Mouse (Mus musculus) thymus, adult 18-20 months (tissue): ENCODE results near the gene Camkv.

ENCODE experiments used
- DNase-seq, 2 experiments: peaks; one replicate each; pipeline ENCODE4 v3.0.0; 2022; ENCODE audit warnings: mixed read lengths in 2 of 2

Gene Camkv

DNA sequence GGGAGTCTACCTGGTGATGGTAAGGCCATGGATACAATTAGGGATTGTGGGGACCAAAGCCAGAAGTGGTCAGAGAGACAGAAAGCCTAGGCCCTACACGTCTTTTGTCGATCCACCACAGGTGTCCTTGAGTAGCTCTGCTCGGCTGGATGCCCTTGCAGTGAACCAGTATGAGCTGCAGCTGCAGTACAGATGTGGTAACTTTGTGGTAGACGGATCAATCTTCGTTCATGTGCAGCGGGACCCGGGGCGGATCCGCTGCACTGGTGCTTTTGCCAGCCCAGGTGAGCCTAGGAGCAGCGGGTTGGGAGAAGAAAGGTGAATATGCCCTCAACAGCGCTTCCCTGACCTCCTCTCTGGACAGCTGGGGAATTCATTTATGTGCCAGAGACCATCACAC is 57.5 kb downstream of the Camkv start:
- DNase-seq: no peak

DNA sequence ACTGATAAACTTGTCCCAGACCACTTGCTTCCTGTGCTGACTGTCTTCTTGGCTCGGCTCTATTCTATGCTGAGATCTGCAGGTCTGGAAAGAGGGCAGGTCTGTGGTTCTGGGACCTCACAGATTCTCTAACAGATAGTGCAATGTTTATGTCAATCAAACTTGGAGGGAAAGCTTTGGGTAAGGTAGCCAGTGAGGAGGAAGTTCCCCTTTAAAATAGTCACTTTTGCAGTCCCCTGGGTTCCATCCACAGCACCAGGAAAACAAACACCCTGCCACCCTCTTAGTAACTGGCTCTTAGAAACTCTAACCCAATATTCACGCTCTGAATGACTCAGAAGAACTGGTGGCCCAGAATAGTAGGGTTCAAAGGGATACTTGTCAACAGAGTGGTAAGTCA is 59.0 kb downstream of the Camkv start:
- DNase-seq: no peak

DNA sequence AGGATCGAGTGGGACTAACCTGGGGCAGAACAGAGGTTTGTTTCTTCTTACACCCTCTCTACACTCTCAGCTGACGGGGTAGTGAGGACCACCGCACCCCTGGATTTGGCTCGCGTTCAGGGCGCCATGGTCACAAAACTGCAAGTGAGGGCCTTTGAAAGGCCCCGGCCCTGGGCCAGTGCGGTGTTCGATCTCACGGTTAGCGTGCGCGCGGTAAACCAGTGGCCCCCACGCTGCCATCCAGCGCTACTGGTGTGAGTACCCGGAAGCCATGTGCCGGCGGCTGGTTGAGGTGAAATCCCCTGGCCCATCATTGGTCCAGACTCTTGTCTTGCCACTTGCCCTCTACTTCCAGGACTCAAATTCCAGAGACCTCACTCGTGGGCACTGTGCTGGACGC is 60.0 kb downstream of the Camkv start:
- no peak for DNase-seq

DNA sequence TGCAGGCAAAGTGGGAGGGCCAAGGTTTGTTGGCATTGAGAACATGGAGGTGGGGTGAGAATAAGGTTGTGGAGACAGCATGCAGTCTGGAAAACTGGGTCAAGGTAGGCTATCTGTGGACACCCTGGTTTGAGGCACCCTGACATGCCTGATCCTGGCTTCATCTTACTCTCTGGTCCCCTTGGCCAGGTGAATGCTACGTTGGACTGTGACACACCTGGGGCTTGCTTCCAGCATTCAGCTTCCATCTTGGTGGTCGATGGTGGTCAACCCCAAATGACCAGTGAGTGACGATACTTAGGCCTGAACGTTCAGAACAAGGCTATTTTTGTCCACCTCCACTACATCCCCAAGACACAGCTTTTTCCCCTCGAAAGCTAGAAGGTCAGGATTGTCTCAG is 60.6 kb downstream of the Camkv start, which contains the start of gene Gm20662:
Gene Gm20662 (plus strand): TSS at position 301 of the 400 bp plus-strand sequence.
- no peak for DNase-seq
